Mouse (Mus musculus) left cerebral cortex, adult 8-10 months (tissue): ENCODE measurements around the gene Flg. TPM values are rescaled to one million over a fixed set of nuclear protein-coding genes. Genes with fewer than 3 reads are reported as not detected.

Source experiments
- DNase-seq, 2 experiments: peaks; one replicate each; pipeline ENCODE4 v3.0.0; 2022; ENCODE audit warnings: low spot score in 2 of 2
- total RNA-seq, 4 experiments: library from RNA; stranded (reverse); gene quantifications; 2 replicates each; pipeline ENCODE4 v1.2.4; 2022

Flg gene
- not detected for total RNA-seq

- DNase-seq = no peak
Observed at GRCm38 (mm10) chr3:93273223-93273622, at the start of gene Flg. Flg (plus strand) TSS chr3:93273523.

GRCm38 (mm10) chr3:93297542-93297941 is 24.2 kb downstream of the Flg start:
- DNase-seq = peak in 1 of 2 experiments; percentile 33

GRCm38 (mm10) chr3:93299832-93300231 is 26.5 kb downstream of the Flg start:
- peak in 1 of 2 experiments; percentile 28 for DNase-seq

GRCm38 (mm10) chr3:93301896-93302295 is 28.6 kb downstream of the Flg start:
- DNase-seq = no peak

- DNase-seq = no peak
Observed at GRCm38 (mm10) chr3:93306142-93306541, 32.8 kb downstream of the Flg start.

- no peak for DNase-seq
Observed at GRCm38 (mm10) chr3:93311371-93311770, 38.0 kb downstream of the Flg start.

GRCm38 (mm10) chr3:93314388-93314787 is 41.1 kb downstream of the Flg start:
- no peak for DNase-seq

- DNase-seq = no peak
Observed at GRCm38 (mm10) chr3:93319449-93319848, 46.1 kb downstream of the Flg start, which contains the start of gene Hrnr. Hrnr (plus strand) TSS chr3:93319749.

- no peak for DNase-seq
Observed at GRCm38 (mm10) chr3:93337749-93338148, 64.4 kb downstream of the Flg start.

GRCm38 (mm10) chr3:93340021-93340420 is 66.7 kb downstream of the Flg start:
- no peak for DNase-seq

Other genes starting within 250 kb of the Flg start
- gene Gm4858, start 204.7 kb upstream of the Flg start, total RNA-seq = not detected
- gene Crnn, start 128.7 kb upstream of the Flg start, total RNA-seq = not detected
- gene Flg2, start 76.2 kb upstream of the Flg start, total RNA-seq = not detected
- gene Hrnr, start 46.2 kb downstream of the Flg start, total RNA-seq = not detected
- not detected for gene Rptn, start 120.2 kb downstream of the Flg start, total RNA-seq
- gene Tchh, start 168.8 kb downstream of the Flg start, total RNA-seq = 1 to 10 TPM; 2.2 to 3.1 (median 2.5) TPM
- not detected for gene Tchhl1, start 195.2 kb downstream of the Flg start, total RNA-seq
- gene S100a11, start 247.0 kb downstream of the Flg start, total RNA-seq = 10 to 100 TPM in 3 of 4 experiments, 1 to 10 TPM in 1; 8.2 to 14.0 (median 11.7) TPM